Mouse (Mus musculus) small intestine, adult 2 months (tissue): ENCODE measurements around the gene Hoxa3. TPM values are rescaled to one million over a fixed set of nuclear protein-coding genes. Genes with fewer than 3 reads are reported as not detected.

Experiments used
- H3K27ac ChIP-seq: fragments of 200-500 bp; 2 replicates; pipeline ENCODE4 v1.5.1; 2012; ENCODE audit warnings: low read depth, low read length, control low read depth, inconsistent platforms; ENCODE audit not compliant: insufficient read depth
- H3K27me3 ChIP-seq: fragments of 200-500 bp; 2 replicates; pipeline ENCODE4 v1.6.1; 2012; ENCODE audit warnings: mild to moderate bottlenecking, moderate library complexity, low read length, inconsistent platforms; ENCODE audit not compliant: control insufficient read depth, insufficient read depth
- H3K36me3 ChIP-seq: fragments of 200-500 bp; 2 replicates; pipeline ENCODE4 v1.6.1; 2012; ENCODE audit warnings: mild to moderate bottlenecking, low read length, control low read depth, inconsistent platforms; ENCODE audit not compliant: control insufficient read depth, insufficient read depth
- H3K4me1 ChIP-seq: fragments of 200-500 bp; 2 replicates; pipeline ENCODE4 v1.6.1; 2012; ENCODE audit warnings: low read length, inconsistent platforms, mixed read lengths; ENCODE audit not compliant: control insufficient read depth, insufficient read depth, insufficient read length
- H3K4me3 ChIP-seq: fragments of 200-500 bp; 2 replicates; pipeline ENCODE4 v1.5.1; 2012; ENCODE audit warnings: low read depth, mild to moderate bottlenecking, control low read depth, inconsistent platforms, low read length, moderate library complexity
- CTCF ChIP-seq: fragments of 200-500 bp; IDR thresholded peaks from 2 replicates; pipeline ENCODE4 v1.5.1; 2012; ENCODE audit warnings: low read depth, mild to moderate bottlenecking, control low read depth, inconsistent platforms, low read length, moderate library complexity, mixed read lengths; ENCODE audit not compliant: insufficient replicate concordance, insufficient read length; ENCODE audit errors: extremely low read depth
- POLR2A ChIP-seq: fragments of 200-500 bp; IDR thresholded peaks from 2 replicates; pipeline ENCODE4 v1.6.1; 2012; ENCODE audit warnings: low read depth, mild to moderate bottlenecking, control low read depth, inconsistent platforms, low read length, moderate library complexity
- WGBS: fragments of 180-500 bp; shearing (Covaris S2); methylation state at CpG from one replicate; pipeline ENCODE4 v1.1.7; 2018; 5-methylcytosine and 5-hydroxymethylcytosine counted together
- polyA plus RNA-seq: library from polyadenylated mRNA; depleted of rRNA; stranded (reverse); fragments of >200 nt; gene quantifications from 2 replicates; pipeline ENCODE4 v1.2.3, GENCODE M21; 2012

Hoxa3 gene
- polyA plus RNA-seq, 1 experiment = 5.0 TPM

- Histone ChIP-seq H3K27me3 (peaks cover 92% of the 10 kb centered on the region), H3K27ac (no peak overlapping the region), H3K4me3 (no peak overlapping the region), H3K36me3 (no peaks in the 10 kb centered on the region), H3K4me1 (peaks cover 4% of the 10 kb centered on the region; the same call in 1 of the 2 replicates)
- WGBS = 4% methylated on average over 44 of the region's 44 CpGs
- TF ChIP-seq POLR2A (no peak), CTCF (no peak)
These were observed 16.7 kb upstream of the Hoxa3 start for GRCm38 (mm10) chr6:52229558-52230416.

GRCm38 (mm10) chr6:52228475-52229465 is 15.6 kb upstream of the Hoxa3 start:
- WGBS = 6% methylated on average over 38 of the region's 38 CpGs
- H3K27me3 ChIP-seq = peaks cover 91% of the 10 kb centered on the region
- no peak overlapping the region for H3K4me3 ChIP-seq
- TF ChIP-seq POLR2A = no peak
- no peak for TF ChIP-seq CTCF
- H3K4me1 ChIP-seq = peaks cover 4% of the 10 kb centered on the region; the same call in 1 of the 2 replicates
- H3K36me3 ChIP-seq = no peaks in the 10 kb centered on the region
- no peak overlapping the region for H3K27ac ChIP-seq

GRCm38 (mm10) chr6:52227470-52228222 is 14.5 kb upstream of the Hoxa3 start:
- WGBS = 16% methylated on average over 11 of the region's 11 CpGs
- Histone ChIP-seq H3K27ac (no peak overlapping the region), H3K27me3 (peaks cover 85% of the 10 kb centered on the region), H3K36me3 (no peaks in the 10 kb centered on the region), H3K4me1 (peaks cover 4% of the 10 kb centered on the region; the same call in 1 of the 2 replicates), H3K4me3 (no peak overlapping the region)
- TF ChIP-seq POLR2A (no peak), CTCF (no peak)

- WGBS = 7% methylated on average over 26 of the region's 26 CpGs
- no peak overlapping the region for H3K27ac ChIP-seq
These were observed 13.6 kb upstream of the Hoxa3 start for GRCm38 (mm10) chr6:52226569-52227257.

GRCm38 (mm10) chr6:52225612-52226568 is 12.8 kb upstream of the Hoxa3 start:
- Histone ChIP-seq H3K36me3 (no peaks in the 10 kb centered on the region), H3K4me1 (peaks cover 9% of the 10 kb centered on the region), H3K27ac (no peak overlapping the region), H3K4me3 (peak overlapping the region; percentile 8; the same call in 1 of the 2 replicates), H3K27me3 (peaks cover 89% of the 10 kb centered on the region)
- 4% methylated on average over 69 of the region's 69 CpGs for WGBS
- TF ChIP-seq POLR2A (no peak), CTCF (no peak)

More at GRCm38 (mm10) chr6:52226569-52227257, 13.6 kb upstream of the Hoxa3 start:
- Histone ChIP-seq H3K4me3 (no peak overlapping the region), H3K27me3 (peaks cover 85% of the 10 kb centered on the region), H3K4me1 (peaks cover 5% of the 10 kb centered on the region; the same call in 1 of the 2 replicates), H3K36me3 (no peaks in the 10 kb centered on the region)
- TF ChIP-seq POLR2A (no peak), CTCF (no peak)
